Mouse (Mus musculus): Measurements from ENCODE around the gene Lrp10.

- TF ChIP-seq CTCF (IDR thresholded peaks at IDR 0.05; ENCODE audit: borderline replicate concordance, insufficient read depth, low read length) = peak; percentile 86; the same call in 1 of the 2 replicates
- TF ChIP-seq POLR2A (IDR thresholded peaks at IDR 0.05; ENCODE audit: low read depth, low read length) = no peak
Measured at GRCm38 (mm10) chr14:54494234-54494633, 30.3 kb downstream of the Lrp10 start.
